Mouse (Mus musculus): ENCODE data around the gene Lrfn1. TPM values are rescaled to one million over a fixed set of nuclear protein-coding genes. Genes with fewer than 3 reads are reported as not detected.

The Lrfn1 gene
- 1.0 and 1.7 TPM in 2 replicates for polyA plus RNA-seq (2015; fragmentation: Nextera tagmentation; extraction: Ambion mirVana)

GRCm38 (mm10) chr7:28451531-28452360 is at the start of gene Lrfn1:
Lrfn1 (plus strand) TSS chr7:28451980.
- H3K27ac ChIP-seq (ENCODE audit: low read length) = no peak within 1 kb of the TSS; the same call in 1 of the 2 replicates
- H3K27me3 ChIP-seq (ENCODE audit: control insufficient read depth, insufficient read depth, low read length) = no peaks in the 10 kb centered on the region
- peaks cover 4% of the 10 kb centered on the region; the same call in 1 of the 2 replicates for H3K36me3 ChIP-seq (ENCODE audit: control insufficient read depth, insufficient read depth, low read length)
- peak; percentile 63 for ATAC-seq (ENCODE audit: insufficient read depth, low FRiP score)
- peaks cover 3% of the 10 kb centered on the region for H3K4me1 ChIP-seq (ENCODE audit: control insufficient read depth, insufficient read depth, low read length)
- under 1% methylated on average over 58 of the region's 97 CpGs for WGBS
- peak within 1 kb of the TSS; percentile 86 for H3K4me3 ChIP-seq (replicated peaks; ENCODE audit: low read length)
- H3K4me2 ChIP-seq (ENCODE audit: low read depth, low read length) = peak within 1 kb of the TSS; percentile 99
- no peaks in the 10 kb centered on the region for H3K9me3 ChIP-seq (replicated peaks; ENCODE audit: control insufficient read depth, low read length)
- peak within 1 kb of the TSS; percentile 91 for H3K9ac ChIP-seq (ENCODE audit: low read length)

GRCm38 (mm10) chr7:28410841-28411475 is 40.8 kb upstream of the Lrfn1 start:
- no peak overlapping the region for H3K4me3 ChIP-seq (replicated peaks; ENCODE audit: low read length)
- no peak overlapping the region for H3K9ac ChIP-seq (ENCODE audit: low read length)
- H3K36me3 ChIP-seq (ENCODE audit: control insufficient read depth, insufficient read depth, low read length) = peaks cover 25% of the 10 kb centered on the region; the same call in 1 of the 2 replicates
- H3K4me1 ChIP-seq (ENCODE audit: control insufficient read depth, insufficient read depth, low read length) = 0 out of 2 replicates have a peak, but pooled peaks cover 7% of the 10 kb centered on the region
- no peak overlapping the region for H3K4me2 ChIP-seq (ENCODE audit: low read depth, low read length)
- WGBS = 76% methylated on average over 3 of the region's 3 CpGs
- no peak for ATAC-seq (ENCODE audit: insufficient read depth, low FRiP score)
- H3K27ac ChIP-seq (ENCODE audit: low read length) = peak overlapping the region; percentile 21; the same call in 1 of the 2 replicates
- H3K27me3 ChIP-seq (ENCODE audit: control insufficient read depth, insufficient read depth, low read length) = no peaks in the 10 kb centered on the region
- no peaks in the 10 kb centered on the region for H3K9me3 ChIP-seq (replicated peaks; ENCODE audit: control insufficient read depth, low read length)

GRCm38 (mm10) chr7:28412826-28413225 is 39.0 kb upstream of the Lrfn1 start:
- no peaks in the 10 kb centered on the region for H3K27me3 ChIP-seq (ENCODE audit: control insufficient read depth, insufficient read depth, low read length)
- no peak overlapping the region for H3K4me2 ChIP-seq (ENCODE audit: low read depth, low read length)
- H3K9me3 ChIP-seq (replicated peaks; ENCODE audit: control insufficient read depth, low read length) = no peaks in the 10 kb centered on the region
- H3K4me3 ChIP-seq (replicated peaks; ENCODE audit: low read length) = no peak overlapping the region
- H3K27ac ChIP-seq (ENCODE audit: low read length) = no peak overlapping the region
- 0 out of 2 replicates have a peak, but pooled peaks cover 21% of the 10 kb centered on the region for H3K36me3 ChIP-seq (ENCODE audit: control insufficient read depth, insufficient read depth, low read length)
- no peak overlapping the region for H3K9ac ChIP-seq (ENCODE audit: low read length)
- 85% methylated on average over 4 of the region's 4 CpGs for WGBS
- 0 out of 2 replicates have a peak, but pooled peaks cover 7% of the 10 kb centered on the region for H3K4me1 ChIP-seq (ENCODE audit: control insufficient read depth, insufficient read depth, low read length)
- ATAC-seq (ENCODE audit: insufficient read depth, low FRiP score) = no peak

GRCm38 (mm10) chr7:28417368-28417767 is 34.4 kb upstream of the Lrfn1 start:
- H3K27ac ChIP-seq (ENCODE audit: low read length) = no peak overlapping the region
- no peak overlapping the region for H3K4me3 ChIP-seq (replicated peaks; ENCODE audit: low read length)
- ATAC-seq (ENCODE audit: insufficient read depth, low FRiP score) = no peak
- H3K27me3 ChIP-seq (ENCODE audit: control insufficient read depth, insufficient read depth, low read length) = no peaks in the 10 kb centered on the region
- H3K9me3 ChIP-seq (replicated peaks; ENCODE audit: control insufficient read depth, low read length) = no peaks in the 10 kb centered on the region
- H3K4me2 ChIP-seq (ENCODE audit: low read depth, low read length) = no peak overlapping the region
- peaks cover 30% of the 10 kb centered on the region; the same call in 1 of the 2 replicates for H3K36me3 ChIP-seq (ENCODE audit: control insufficient read depth, insufficient read depth, low read length)
- no peaks in the 10 kb centered on the region for H3K4me1 ChIP-seq (ENCODE audit: control insufficient read depth, insufficient read depth, low read length)
- no peak overlapping the region for H3K9ac ChIP-seq (ENCODE audit: low read length)

GRCm38 (mm10) chr7:28418096-28418670 is 33.6 kb upstream of the Lrfn1 start:
- H3K4me1 ChIP-seq (ENCODE audit: control insufficient read depth, insufficient read depth, low read length) = no peaks in the 10 kb centered on the region
- WGBS = 57% methylated on average over 8 of the region's 8 CpGs
- H3K27ac ChIP-seq (ENCODE audit: low read length) = no peak overlapping the region
- ATAC-seq (ENCODE audit: insufficient read depth, low FRiP score) = peak; percentile 64; the same call in 1 of the 2 replicates
- no peak overlapping the region for H3K9ac ChIP-seq (ENCODE audit: low read length)
- no peaks in the 10 kb centered on the region for H3K27me3 ChIP-seq (ENCODE audit: control insufficient read depth, insufficient read depth, low read length)
- H3K4me2 ChIP-seq (ENCODE audit: low read depth, low read length) = no peak overlapping the region
- H3K9me3 ChIP-seq (replicated peaks; ENCODE audit: control insufficient read depth, low read length) = no peaks in the 10 kb centered on the region
- H3K36me3 ChIP-seq (ENCODE audit: control insufficient read depth, insufficient read depth, low read length) = peaks cover 34% of the 10 kb centered on the region
- no peak overlapping the region for H3K4me3 ChIP-seq (replicated peaks; ENCODE audit: low read length)

GRCm38 (mm10) chr7:28419416-28419815 is 32.4 kb upstream of the Lrfn1 start:
- Histone ChIP-seq H3K4me3 (replicated peaks; ENCODE audit: low read length) (no peak overlapping the region), H3K4me1 (ENCODE audit: control insufficient read depth, insufficient read depth, low read length) (no peaks in the 10 kb centered on the region), H3K4me2 (ENCODE audit: low read depth, low read length) (no peak overlapping the region), H3K9ac (ENCODE audit: low read length) (no peak overlapping the region), H3K36me3 (ENCODE audit: control insufficient read depth, insufficient read depth, low read length) (peaks cover 33% of the 10 kb centered on the region), H3K9me3 (replicated peaks; ENCODE audit: control insufficient read depth, low read length) (no peaks in the 10 kb centered on the region), H3K27ac (ENCODE audit: low read length) (peak overlapping the region; percentile 21; the same call in 1 of the 2 replicates), H3K27me3 (ENCODE audit: control insufficient read depth, insufficient read depth, low read length) (no peaks in the 10 kb centered on the region)
- 87% methylated on average over 2 of the region's 2 CpGs for WGBS
- no peak for ATAC-seq (ENCODE audit: insufficient read depth, low FRiP score)

- Histone ChIP-seq H3K9me3 (replicated peaks; ENCODE audit: control insufficient read depth, low read length) (no peaks in the 10 kb centered on the region), H3K4me2 (ENCODE audit: low read depth, low read length) (no peak overlapping the region), H3K9ac (ENCODE audit: low read length) (no peak overlapping the region), H3K4me3 (replicated peaks; ENCODE audit: low read length) (no peak overlapping the region), H3K27ac (ENCODE audit: low read length) (no peak overlapping the region), H3K36me3 (ENCODE audit: control insufficient read depth, insufficient read depth, low read length) (peaks cover 27% of the 10 kb centered on the region), H3K27me3 (ENCODE audit: control insufficient read depth, insufficient read depth, low read length) (no peaks in the 10 kb centered on the region), H3K4me1 (ENCODE audit: control insufficient read depth, insufficient read depth, low read length) (no peaks in the 10 kb centered on the region)
- no peak for ATAC-seq (ENCODE audit: insufficient read depth, low FRiP score)
- 97% methylated on average over 1 of the region's 1 CpGs for WGBS
These were observed 28.8 kb upstream of the Lrfn1 start for GRCm38 (mm10) chr7:28423018-28423417.

GRCm38 (mm10) chr7:28427738-28428137 is 24.0 kb upstream of the Lrfn1 start:
- no peaks in the 10 kb centered on the region for H3K9me3 ChIP-seq (replicated peaks; ENCODE audit: control insufficient read depth, low read length)
- H3K4me2 ChIP-seq (ENCODE audit: low read depth, low read length) = no peak overlapping the region
- H3K4me1 ChIP-seq (ENCODE audit: control insufficient read depth, insufficient read depth, low read length) = no peaks in the 10 kb centered on the region
- ATAC-seq (ENCODE audit: insufficient read depth, low FRiP score) = no peak
- no peaks in the 10 kb centered on the region for H3K27me3 ChIP-seq (ENCODE audit: control insufficient read depth, insufficient read depth, low read length)
- H3K4me3 ChIP-seq (replicated peaks; ENCODE audit: low read length) = no peak overlapping the region
- H3K9ac ChIP-seq (ENCODE audit: low read length) = no peak overlapping the region
- H3K36me3 ChIP-seq (ENCODE audit: control insufficient read depth, insufficient read depth, low read length) = peaks cover 12% of the 10 kb centered on the region; the same call in 1 of the 2 replicates
- H3K27ac ChIP-seq (ENCODE audit: low read length) = no peak overlapping the region

- Histone ChIP-seq H3K4me1 (ENCODE audit: control insufficient read depth, insufficient read depth, low read length) (peaks cover 15% of the 10 kb centered on the region), H3K9ac (ENCODE audit: low read length) (no peak overlapping the region), H3K9me3 (replicated peaks; ENCODE audit: control insufficient read depth, low read length) (no peaks in the 10 kb centered on the region), H3K4me3 (replicated peaks; ENCODE audit: low read length) (no peak overlapping the region), H3K4me2 (ENCODE audit: low read depth, low read length) (no peak overlapping the region), H3K36me3 (ENCODE audit: control insufficient read depth, insufficient read depth, low read length) (0 out of 2 replicates have a peak, but pooled peaks cover 3% of the 10 kb centered on the region), H3K27ac (ENCODE audit: low read length) (no peak overlapping the region), H3K27me3 (ENCODE audit: control insufficient read depth, insufficient read depth, low read length) (no peaks in the 10 kb centered on the region)
- WGBS = 70% methylated on average over 1 of the region's 1 CpGs
- ATAC-seq (ENCODE audit: insufficient read depth, low FRiP score) = no peak
These were observed 21.3 kb upstream of the Lrfn1 start for GRCm38 (mm10) chr7:28430512-28430911.

All from stomach, embryonic 16.5 days (tissue).